Mouse (Mus musculus) CH12F3 (cell line): ENCODE results near the gene Ifi206.

Experiments
- in situ Hi-C: fragments of 300-500 bp; cut with MboI; formaldehyde crosslinking; loops from 2 replicates; pipeline ENCODE4 v1.14.3; 2020; ENCODE audit warnings: low sequenced_read_pairs

Ifi206 gene

GRCm38 (mm10) chr1:173420374-173420773, 70.5 kb downstream of the Ifi206 start:
- in situ Hi-C loops = no loop called here

- in situ Hi-C loops = no loop called here
Measured at GRCm38 (mm10) chr1:173418936-173419621, 71.8 kb downstream of the Ifi206 start.

GRCm38 (mm10) chr1:173418516-173418915, 72.3 kb downstream of the Ifi206 start:
- in situ Hi-C loops = no loop called here
